Mouse (Mus musculus) embryonic facial prominence, embryonic 14.5 days (tissue): ENCODE results near the gene Ncor2. TPM values are rescaled to one million over a fixed set of nuclear protein-coding genes. Genes with fewer than 3 reads are reported as not detected.

ENCODE experiments used
- ATAC-seq: fragments of 200-750 bp; cut with Nextera tagmentation; 2 replicates; pipeline ENCODE4 v1.8.0; 2017; ENCODE audit warnings: low read depth, moderate number of reproducible peaks, moderate TSS enrichment
- DNase-seq: peaks from one replicate; pipeline ENCODE4 v3.0.0-alpha.2; 2015; ENCODE audit warnings: low spot score
- H3K27ac ChIP-seq: fragments of 300-500 bp; sonication (generic); replicated peaks from 2 replicates; pipeline ENCODE4 v1.5.1; 2014; ENCODE audit warnings: low read depth, mild to moderate bottlenecking, low read length, moderate library complexity
- H3K27me3 ChIP-seq: fragments of 300-500 bp; sonication (generic); replicated peaks from 2 replicates; pipeline ENCODE4 v1.6.1; 2014; ENCODE audit warnings: low read length; ENCODE audit not compliant: control insufficient read depth, insufficient read depth
- H3K36me3 ChIP-seq: fragments of 300-500 bp; sonication (generic); 2 replicates; pipeline ENCODE4 v1.6.1; 2014; ENCODE audit warnings: low read length, mixed read lengths; ENCODE audit not compliant: control insufficient read depth, insufficient read depth
- H3K4me1 ChIP-seq: fragments of 300-500 bp; sonication (generic); 2 replicates; pipeline ENCODE4 v1.6.1; 2014; ENCODE audit warnings: antibody characterized with exemption, low read length; ENCODE audit not compliant: control insufficient read depth, insufficient read depth
- H3K4me2 ChIP-seq: fragments of 300-500 bp; sonication (generic); 2 replicates; pipeline ENCODE4 v1.6.1; 2014; ENCODE audit warnings: low read depth, mild to moderate bottlenecking, low read length, moderate library complexity, mixed read lengths
- H3K4me3 ChIP-seq: fragments of 300-500 bp; sonication (generic); 2 replicates; pipeline ENCODE4 v1.5.1; 2014; ENCODE audit warnings: low read depth, mild to moderate bottlenecking, low read length
- H3K9ac ChIP-seq: fragments of 300-500 bp; sonication (generic); 2 replicates; pipeline ENCODE4 v1.6.1; 2014; ENCODE audit warnings: low read depth, mild to moderate bottlenecking, low read length, moderate library complexity, mixed read lengths
- H3K9me3 ChIP-seq: fragments of 300-500 bp; sonication (generic); 2 replicates; pipeline ENCODE4 v1.6.1; 2016; ENCODE audit warnings: low read length; ENCODE audit not compliant: control insufficient read depth
- WGBS: fragments of 180-500 bp; shearing (Covaris S2); extraction: QIAGEN DNeasy Blood & Tissue Kit; methylation state at CpG from one replicate; pipeline ENCODE4 v1.1.7; 2014; 5-methylcytosine and 5-hydroxymethylcytosine counted together
- polyA plus RNA-seq: library from polyadenylated mRNA; unstranded; fragments of >200 nt; fragmentation: Nextera tagmentation; extraction: Ambion mirVana; gene quantifications from 2 replicates; pipeline ENCODE4 v1.2.1, GENCODE M21; 2014

The Ncor2 gene
- polyA plus RNA-seq, 1 experiment from 2014 or later = 37.3 TPM

GRCm38 (mm10) chr5:125170107-125170842 is 8.7 kb downstream of the Ncor2 start:
- DNase-seq = peak; percentile 40
- Histone ChIP-seq H3K27ac (no peak overlapping the region), H3K4me3 (no peak overlapping the region), H3K4me1 (peaks cover 47% of the 10 kb centered on the region), H3K36me3 (no peaks in the 10 kb centered on the region), H3K4me2 (no peak overlapping the region), H3K27me3 (no peaks in the 10 kb centered on the region), H3K9me3 (no peaks in the 10 kb centered on the region), H3K9ac (no peak overlapping the region)
- WGBS = 73% methylated on average over 11 of the region's 11 CpGs
- no peak; the same call in 1 of the 2 replicates for ATAC-seq

GRCm38 (mm10) chr5:125168101-125168500 is 10.9 kb downstream of the Ncor2 start:
- H3K27me3 ChIP-seq = no peaks in the 10 kb centered on the region
- no peaks in the 10 kb centered on the region for H3K36me3 ChIP-seq
- ATAC-seq = no peak
- H3K9ac ChIP-seq = no peak overlapping the region
- WGBS = 79% methylated on average over 7 of the region's 7 CpGs
- no peak for DNase-seq
- H3K4me1 ChIP-seq = peaks cover 56% of the 10 kb centered on the region
- H3K27ac ChIP-seq = no peak overlapping the region
- H3K4me3 ChIP-seq = no peak overlapping the region
- H3K9me3 ChIP-seq = no peaks in the 10 kb centered on the region
- H3K4me2 ChIP-seq = no peak overlapping the region

GRCm38 (mm10) chr5:125167524-125167923 is 11.5 kb downstream of the Ncor2 start:
- 71% methylated on average over 5 of the region's 5 CpGs for WGBS
- no peak overlapping the region for H3K4me3 ChIP-seq
- H3K4me1 ChIP-seq = peaks cover 55% of the 10 kb centered on the region
- H3K9ac ChIP-seq = no peak overlapping the region
- H3K36me3 ChIP-seq = no peaks in the 10 kb centered on the region
- DNase-seq (no peak), ATAC-seq (no peak)
- no peaks in the 10 kb centered on the region for H3K9me3 ChIP-seq
- H3K27me3 ChIP-seq = no peaks in the 10 kb centered on the region
- H3K4me2 ChIP-seq = no peak overlapping the region
- H3K27ac ChIP-seq = no peak overlapping the region

- no peak overlapping the region for H3K4me3 ChIP-seq
- H3K4me2 ChIP-seq = no peak overlapping the region
- ATAC-seq (no peak), DNase-seq (no peak)
- WGBS = 92% methylated on average over 14 of the region's 14 CpGs
- H3K27ac ChIP-seq = peak overlapping the region; percentile 85; the same call in 1 of the 2 replicates
- 0 out of 2 replicates have a peak, but pooled peaks cover 3% of the 10 kb centered on the region for H3K36me3 ChIP-seq
- peaks cover 43% of the 10 kb centered on the region for H3K4me1 ChIP-seq
- no peaks in the 10 kb centered on the region for H3K9me3 ChIP-seq
- H3K9ac ChIP-seq = no peak overlapping the region
- H3K27me3 ChIP-seq = no peaks in the 10 kb centered on the region
Measured at GRCm38 (mm10) chr5:125165993-125166392, 13.0 kb downstream of the Ncor2 start.

- H3K27ac ChIP-seq = peak overlapping the region; percentile 85
- peaks cover 50% of the 10 kb centered on the region for H3K4me1 ChIP-seq
- no peak overlapping the region for H3K4me3 ChIP-seq
- peak; percentile 93 for DNase-seq
- peak; percentile 67 for ATAC-seq
- H3K9ac ChIP-seq = peak overlapping the region; percentile 43; the same call in 1 of the 2 replicates
- 28% methylated on average over 12 of the region's 12 CpGs for WGBS
- no peaks in the 10 kb centered on the region for H3K9me3 ChIP-seq
- no peaks in the 10 kb centered on the region for H3K27me3 ChIP-seq
- peak overlapping the region; percentile 26 for H3K4me2 ChIP-seq
- H3K36me3 ChIP-seq = 0 out of 2 replicates have a peak, but pooled peaks cover 3% of the 10 kb centered on the region
Measured at GRCm38 (mm10) chr5:125164465-125165167, 14.4 kb downstream of the Ncor2 start.

- Histone ChIP-seq H3K27me3 (no peaks in the 10 kb centered on the region), H3K4me3 (no peak overlapping the region), H3K4me1 (peaks cover 61% of the 10 kb centered on the region), H3K27ac (no peak overlapping the region; the same call in 1 of the 2 replicates), H3K9me3 (no peaks in the 10 kb centered on the region), H3K36me3 (0 out of 2 replicates have a peak, but pooled peaks cover 3% of the 10 kb centered on the region), H3K9ac (peak overlapping the region; percentile 38; the same call in 1 of the 2 replicates), H3K4me2 (no peak overlapping the region)
- DNase-seq = peak; percentile 39
- 49% methylated on average over 8 of the region's 8 CpGs for WGBS
- ATAC-seq = no peak
Measured at GRCm38 (mm10) chr5:125163441-125164050, 15.5 kb downstream of the Ncor2 start.

GRCm38 (mm10) chr5:125162461-125162860 is 16.6 kb downstream of the Ncor2 start:
- Histone ChIP-seq H3K4me1 (peaks cover 72% of the 10 kb centered on the region), H3K4me2 (no peak overlapping the region), H3K27me3 (no peaks in the 10 kb centered on the region), H3K27ac (no peak overlapping the region), H3K9ac (no peak overlapping the region), H3K36me3 (0 out of 2 replicates have a peak, but pooled peaks cover 3% of the 10 kb centered on the region), H3K9me3 (no peaks in the 10 kb centered on the region), H3K4me3 (no peak overlapping the region)
- ATAC-seq = no peak
- no peak for DNase-seq
- WGBS = 90% methylated on average over 1 of the region's 3 CpGs

GRCm38 (mm10) chr5:125159804-125160405 is 19.1 kb downstream of the Ncor2 start:
- H3K4me1 ChIP-seq = peaks cover 71% of the 10 kb centered on the region
- peak overlapping the region; percentile 48 for H3K4me2 ChIP-seq
- H3K36me3 ChIP-seq = 0 out of 2 replicates have a peak, but pooled peaks cover 3% of the 10 kb centered on the region
- no peaks in the 10 kb centered on the region for H3K9me3 ChIP-seq
- H3K27ac ChIP-seq = peak overlapping the region; percentile 79
- peak overlapping the region; percentile 23; the same call in 1 of the 2 replicates for H3K9ac ChIP-seq
- no peak overlapping the region for H3K4me3 ChIP-seq
- H3K27me3 ChIP-seq = no peaks in the 10 kb centered on the region
- ATAC-seq (no peak), DNase-seq (no peak)
- WGBS = 39% methylated on average over 14 of the region's 14 CpGs
